Mouse (Mus musculus): ENCODE measurements at regions not wholly inside any gene's neighbourhood (a gene's known extent, or its start where the extent isn't known, plus 50 kb on each side); places are given as distances from the start of the nearest gene placed in this dataset. TPM values are rescaled to one million over a fixed set of nuclear protein-coding genes. Genes with fewer than 3 reads are reported as not detected.

Small RNA genes in the stretch of these regions (microRNA-seq; reads per million reads assigned to microRNA genes)
- 2.5 reads per million, percentile 3 among the genes with 10 or more reads in this experiment for gene Mir129-2
- not detected for gene Mir129b

Data from left cerebral cortex, postnatal 36 days (tissue).